Mouse (Mus musculus): ENCODE measurements around the gene Tbc1d1. TPM values are rescaled to one million over a fixed set of nuclear protein-coding genes. Genes with fewer than 3 reads are reported as not detected.

Gene Tbc1d1
- polyA plus RNA-seq, 1 experiment from 2014 or later = 58.7 TPM

DNA sequence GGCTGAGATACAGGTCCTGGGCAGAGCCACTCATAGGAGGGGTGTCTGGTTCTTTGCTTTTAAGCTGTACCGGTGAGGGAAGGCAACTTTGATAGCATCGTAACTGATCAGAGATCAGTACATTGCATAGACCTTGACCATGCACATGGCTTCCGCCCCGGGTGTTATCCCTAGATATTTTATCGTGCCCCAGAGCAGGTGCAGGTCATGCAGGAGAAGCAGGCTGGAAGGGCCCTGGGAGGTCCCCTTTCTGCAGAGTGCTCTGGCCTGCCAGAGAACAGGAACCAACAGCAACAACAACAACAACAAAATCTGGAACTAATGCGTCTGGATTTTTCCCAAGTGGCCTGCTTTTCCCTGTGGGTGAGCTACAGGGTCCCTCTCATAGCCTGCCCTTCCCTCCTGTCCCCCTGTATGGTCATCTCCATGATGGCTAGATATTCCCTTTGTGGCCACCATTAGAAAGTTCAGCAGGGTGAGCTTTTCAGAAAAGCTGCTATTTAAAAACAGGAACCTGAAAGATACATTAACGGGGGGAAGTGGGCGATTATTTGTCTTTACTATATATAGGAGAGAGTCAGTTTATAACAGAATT, 236.4 kb downstream of the Tbc1d1 start:
- Histone ChIP-seq H3K4me2 (no peak overlapping the region), H3K27me3 (ENCODE audit: insufficient read depth, low read length) (no peaks in the 10 kb centered on the region), H3K4me3 (ENCODE audit: low read depth, low read length) (no peak overlapping the region), H3K27ac (ENCODE audit: low read depth) (no peak overlapping the region), H3K9ac (no peak overlapping the region), H3K36me3 (ENCODE audit: insufficient read depth) (no peaks in the 10 kb centered on the region), H3K4me1 (ENCODE audit: insufficient read depth) (peaks cover 11% of the 10 kb centered on the region; the same call in 1 of the 2 replicates), H3K9me3 (ENCODE audit: low read depth, low read length) (no peaks in the 10 kb centered on the region)
- TF ChIP-seq CTCF (IDR thresholded peaks at IDR 0.05; ENCODE audit: low read depth) = no peak
- ATAC-seq (ENCODE audit: insufficient read depth) (no peak), DNase-seq (no peak)
- WGBS = 82% methylated on average over 8 of the region's 8 CpGs

DNA sequence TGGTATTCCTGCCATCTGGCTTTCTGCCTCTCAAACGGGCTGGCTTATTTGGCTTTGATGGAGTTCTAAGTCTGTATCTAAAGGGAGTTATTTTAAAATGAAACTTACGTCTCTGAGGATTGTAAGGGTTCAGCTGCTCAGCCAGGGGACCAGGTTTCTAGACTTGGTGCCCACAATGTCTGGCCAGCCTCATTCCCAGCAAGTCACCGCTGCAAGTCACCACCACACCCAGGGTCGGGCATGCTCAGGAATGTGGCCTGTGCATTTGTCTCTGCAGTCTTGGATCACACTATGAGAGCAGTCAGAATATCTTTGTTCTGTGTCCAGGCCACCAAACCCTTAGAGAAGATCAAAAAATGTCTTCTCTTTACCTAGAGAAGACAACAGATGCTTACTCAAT, 237.4 kb downstream of the Tbc1d1 start:
- no peak overlapping the region for H3K9ac ChIP-seq
- no peaks in the 10 kb centered on the region for H3K36me3 ChIP-seq (ENCODE audit: insufficient read depth)
- no peaks in the 10 kb centered on the region for H3K9me3 ChIP-seq (ENCODE audit: low read depth, low read length)
- TF ChIP-seq CTCF (IDR thresholded peaks at IDR 0.05; ENCODE audit: low read depth) = no peak
- DNase-seq (no peak), ATAC-seq (ENCODE audit: insufficient read depth) (no peak)
- no peak overlapping the region for H3K4me2 ChIP-seq
- no peak overlapping the region for H3K4me3 ChIP-seq (ENCODE audit: low read depth, low read length)
- no peak overlapping the region for H3K27ac ChIP-seq (ENCODE audit: low read depth)
- WGBS = 70% methylated on average over 4 of the region's 4 CpGs
- peaks cover 11% of the 10 kb centered on the region; the same call in 1 of the 2 replicates for H3K4me1 ChIP-seq (ENCODE audit: insufficient read depth)
- H3K27me3 ChIP-seq (ENCODE audit: insufficient read depth, low read length) = no peaks in the 10 kb centered on the region

- no peak for ATAC-seq (ENCODE audit: insufficient read depth)
- 75% methylated on average over 13 of the region's 13 CpGs for WGBS
- no peak for DNase-seq
Observed at GRCm38 (mm10) chr5:64398155-64398554, 242.1 kb downstream of the Tbc1d1 start.

GRCm38 (mm10) chr5:64400742-64401141, 244.6 kb downstream of the Tbc1d1 start:
- ATAC-seq (ENCODE audit: insufficient read depth) = no peak
- Histone ChIP-seq H3K4me2 (no peak overlapping the region), H3K9me3 (ENCODE audit: low read depth, low read length) (no peaks in the 10 kb centered on the region), H3K4me1 (ENCODE audit: insufficient read depth) (peaks cover 6% of the 10 kb centered on the region; the same call in 1 of the 2 replicates), H3K4me3 (ENCODE audit: low read depth, low read length) (no peak overlapping the region), H3K27ac (ENCODE audit: low read depth) (no peak overlapping the region), H3K27me3 (ENCODE audit: insufficient read depth, low read length) (no peaks in the 10 kb centered on the region), H3K9ac (no peak overlapping the region), H3K36me3 (ENCODE audit: insufficient read depth) (no peaks in the 10 kb centered on the region)
- TF ChIP-seq CTCF (IDR thresholded peaks at IDR 0.05; ENCODE audit: low read depth) = no peak
- WGBS = 91% methylated on average over 4 of the region's 4 CpGs
- no peak for DNase-seq

More at GRCm38 (mm10) chr5:64398155-64398554, 242.1 kb downstream of the Tbc1d1 start:
- H3K4me2 ChIP-seq = no peak overlapping the region
- no peaks in the 10 kb centered on the region for H3K27me3 ChIP-seq (ENCODE audit: insufficient read depth, low read length)
- TF ChIP-seq CTCF (IDR thresholded peaks at IDR 0.05; ENCODE audit: low read depth) = no peak
- H3K9ac ChIP-seq = no peak overlapping the region
- no peaks in the 10 kb centered on the region for H3K9me3 ChIP-seq (ENCODE audit: low read depth, low read length)
- H3K36me3 ChIP-seq (ENCODE audit: insufficient read depth) = no peaks in the 10 kb centered on the region
- no peak overlapping the region for H3K4me3 ChIP-seq (ENCODE audit: low read depth, low read length)
- peaks cover 6% of the 10 kb centered on the region; the same call in 1 of the 2 replicates for H3K4me1 ChIP-seq (ENCODE audit: insufficient read depth)
- no peak overlapping the region for H3K27ac ChIP-seq (ENCODE audit: low read depth)

Small RNA genes within 50 kb of the gene (microRNA-seq; reads per million reads assigned to microRNA genes)
- not detected for gene Gm22395 (ENCODE audit: borderline number of aligned reads)

Other genes with a start within 250 kb of the Tbc1d1 start
- 15.7 and 16.6 TPM in 2 replicates for gene Rell1, start 187.4 kb upstream of the Tbc1d1 start, polyA plus RNA-seq (2014; fragmentation: Nextera tagmentation; extraction: Ambion mirVana)
- 39.9 and 43.0 TPM in 2 replicates for gene Pgm2, start 63.4 kb upstream of the Tbc1d1 start, polyA plus RNA-seq (2014; fragmentation: Nextera tagmentation; extraction: Ambion mirVana)